Mouse (Mus musculus) lung, adult 2 months (tissue): ENCODE measurements around the gene Fstl1. TPM values are rescaled to one million over a fixed set of nuclear protein-coding genes. Genes with fewer than 3 reads are reported as not detected.
A peak's percentile ranks its signal among the peaks of the same experiment; 100 is the strongest.

Source experiments
- DNase-seq: peaks from one replicate; pipeline ENCODE4 v3.0.0; 2022
- H3K4me1 ChIP-seq: fragments of 200-500 bp; 2 replicates; pipeline ENCODE4 v1.6.1; 2011; ENCODE audit warnings: low read length; ENCODE audit not compliant: control insufficient read depth, insufficient read depth
- H3K4me3 ChIP-seq: fragments of 200-500 bp; replicated peaks from 2 replicates; pipeline ENCODE3; 2011; ENCODE audit warnings: low read depth, mild to moderate bottlenecking, control low read depth, low read length; ENCODE audit errors: extremely low read depth
- CTCF ChIP-seq: fragments of 200-500 bp; IDR thresholded peaks from 2 replicates; pipeline ENCODE4 v1.5.1; 2011; ENCODE audit warnings: mild to moderate bottlenecking, low read length, control low read depth; ENCODE audit not compliant: insufficient read depth
- POLR2A ChIP-seq: fragments of 200-500 bp; IDR thresholded peaks from 2 replicates; pipeline ENCODE4 v1.6.1; 2011; ENCODE audit warnings: low read depth, mild to moderate bottlenecking, control low read depth, low read length, borderline replicate concordance; ENCODE audit errors: extremely low read depth
- WGBS: fragments of 180-500 bp; shearing (Covaris S2); methylation state at CpG from one replicate; pipeline ENCODE4 v1.1.7; 2018; 5-methylcytosine and 5-hydroxymethylcytosine counted together
- polyA plus RNA-seq: library from polyadenylated mRNA; depleted of rRNA; stranded (reverse); fragments of >200 nt; gene quantifications from 2 replicates; pipeline ENCODE4 v1.2.3, GENCODE M21; 2012

The Fstl1 gene
- polyA plus RNA-seq, 1 experiment, result 44.5 TPM

DNA sequence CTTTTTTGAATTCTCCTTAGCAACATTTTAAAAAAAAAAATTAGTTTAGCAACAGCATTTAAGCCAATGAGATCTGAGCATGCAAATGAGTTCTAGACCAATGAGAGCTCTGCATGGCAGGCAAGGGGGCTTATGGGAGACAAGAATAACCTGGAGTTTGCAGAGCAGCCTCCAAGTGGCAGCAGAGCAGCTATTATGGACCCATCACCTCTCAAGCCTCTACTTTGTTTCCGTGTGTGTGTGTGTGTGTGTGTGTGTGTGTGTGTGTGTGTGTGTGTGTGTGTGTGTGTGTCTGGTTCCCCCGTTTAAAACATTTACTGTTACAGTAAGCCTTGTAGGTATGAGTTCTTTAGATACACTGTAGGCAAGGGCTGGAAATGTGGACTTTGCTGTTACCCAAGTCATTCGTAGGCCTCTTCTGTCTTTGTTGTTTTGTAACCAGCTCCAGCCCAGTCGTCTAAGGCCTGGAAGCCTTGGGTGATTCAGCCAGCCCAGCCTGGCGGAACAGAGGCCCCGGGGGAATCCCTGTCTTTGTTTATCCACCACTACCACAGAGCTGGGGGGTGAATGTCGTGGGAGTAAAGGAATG is 37.8 kb downstream of the Fstl1 start:
- H3K4me1 ChIP-seq, result peaks cover 11% of the 10 kb centered on the region
- TF ChIP-seq POLR2A (no peak), CTCF (peak; percentile 73)
- WGBS, result 9% methylated on average over 7 of the region's 7 CpGs
- H3K4me3 ChIP-seq, result no peak overlapping the region
- peak; percentile 53 for DNase-seq

DNA sequence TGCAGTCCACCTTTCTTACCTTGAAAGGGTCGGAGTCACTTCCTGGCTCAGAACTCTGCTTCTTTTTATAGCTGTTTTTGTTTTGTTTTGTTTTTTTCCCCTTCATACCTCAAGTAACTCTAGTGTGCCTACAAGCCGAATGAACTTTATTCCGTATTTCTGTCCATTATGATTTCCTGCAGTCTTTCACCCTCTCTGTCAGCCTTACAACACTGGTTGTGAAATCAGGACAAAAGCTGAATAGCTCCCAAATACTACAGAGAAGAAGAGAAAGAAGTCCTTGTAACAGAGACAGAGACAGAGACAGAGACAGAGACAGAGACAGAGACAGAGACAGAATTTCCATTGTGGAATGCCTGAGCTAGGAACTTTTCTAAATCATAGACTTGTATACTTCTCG is 41.3 kb downstream of the Fstl1 start:
- 90% methylated on average over 4 of the region's 4 CpGs for WGBS
- Histone ChIP-seq H3K4me1 (peaks cover 6% of the 10 kb centered on the region), H3K4me3 (no peak overlapping the region)
- TF ChIP-seq CTCF (no peak), POLR2A (no peak)
- DNase-seq, result no peak

DNA sequence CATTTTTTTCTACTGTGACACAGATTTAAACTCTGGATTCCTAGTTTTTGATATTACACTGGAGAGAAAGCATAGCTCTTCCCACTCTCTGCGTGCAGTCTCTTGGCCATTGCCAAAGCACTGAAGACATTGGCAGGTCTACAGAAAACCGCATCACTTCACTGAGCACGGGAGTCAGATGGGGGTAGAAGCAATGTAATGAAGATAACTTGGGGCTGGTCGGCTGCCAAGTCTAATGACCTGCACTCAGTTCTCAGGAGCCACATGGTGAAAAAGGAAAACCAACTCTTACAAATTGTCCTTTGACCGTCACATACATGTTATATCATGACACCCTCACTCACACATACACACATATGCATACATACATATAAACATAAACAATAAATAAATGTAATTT is 47.3 kb downstream of the Fstl1 start:
- no peak for DNase-seq
- TF ChIP-seq CTCF (no peak), POLR2A (no peak)
- WGBS, result 73% methylated on average over 5 of the region's 5 CpGs
- no peaks in the 10 kb centered on the region for H3K4me1 ChIP-seq
- no peak overlapping the region for H3K4me3 ChIP-seq

DNA sequence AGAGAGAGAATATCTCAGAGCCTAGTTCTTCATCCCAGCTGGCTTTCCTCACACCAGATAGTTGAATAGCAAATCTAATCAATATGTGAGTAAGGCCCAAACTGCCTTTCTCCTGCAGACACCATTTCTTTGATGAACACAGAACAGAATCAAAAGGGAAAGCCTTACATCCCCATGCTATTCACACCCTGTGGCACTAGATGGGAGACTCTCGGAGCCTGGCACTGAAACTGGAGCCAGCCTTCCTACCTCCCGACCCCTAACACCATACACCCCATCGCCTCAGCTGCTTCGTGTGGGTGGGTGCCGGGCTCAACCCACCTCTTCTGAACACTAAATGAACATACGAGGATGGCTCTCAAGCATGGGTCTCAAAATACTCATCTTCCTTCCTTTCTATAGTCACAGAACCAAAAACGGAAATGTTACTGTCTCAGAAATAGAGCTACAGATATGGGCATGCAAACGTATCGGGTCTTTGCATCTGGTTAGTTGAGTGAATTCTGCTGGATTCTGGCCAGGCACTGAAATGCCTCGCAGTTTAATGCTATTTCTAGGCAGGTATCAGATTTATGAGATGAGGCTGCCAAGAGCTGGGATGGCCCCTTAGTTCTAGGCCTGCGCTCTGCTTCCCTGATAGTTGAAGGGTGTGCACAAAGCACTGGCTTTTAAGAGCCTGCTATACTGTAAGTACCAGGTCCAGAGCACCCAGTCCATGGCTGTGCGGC is 48.3 kb downstream of the Fstl1 start:
- DNase-seq, result no peak
- H3K4me1 ChIP-seq, result no peaks in the 10 kb centered on the region

DNA sequence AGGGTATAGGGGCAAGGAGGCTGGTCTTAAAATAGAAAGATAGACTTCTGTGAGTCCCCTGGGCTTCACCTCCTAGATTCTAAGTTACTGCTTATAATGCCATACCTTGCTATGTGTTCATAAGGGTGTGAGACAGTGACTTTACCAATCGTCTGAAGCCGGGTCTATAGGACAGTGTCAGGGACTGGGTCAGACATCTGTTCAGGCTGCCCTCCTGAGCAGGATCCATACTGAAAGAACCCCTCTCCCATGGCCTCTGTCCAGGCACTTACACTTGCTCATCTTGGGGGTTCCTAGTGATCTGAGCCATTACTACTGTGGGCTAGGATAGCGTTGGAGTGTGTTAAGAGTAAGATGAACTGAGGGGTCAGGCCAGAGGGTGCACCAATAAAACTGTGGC is 49.6 kb downstream of the Fstl1 start:
- DNase-seq, result no peak
- H3K4me1 ChIP-seq, result no peaks in the 10 kb centered on the region
- no peak for TF ChIP-seq CTCF
- TF ChIP-seq POLR2A, result no peak
- WGBS, result 95% methylated on average over 3 of the region's 3 CpGs
- H3K4me3 ChIP-seq, result no peak overlapping the region

More for the DNA sequence above, 48.3 kb downstream of the Fstl1 start:
- TF ChIP-seq CTCF, result no peak
- no peak for TF ChIP-seq POLR2A
- no peak overlapping the region for H3K4me3 ChIP-seq
- WGBS, result 92% methylated on average over 12 of the region's 12 CpGs

DNA sequence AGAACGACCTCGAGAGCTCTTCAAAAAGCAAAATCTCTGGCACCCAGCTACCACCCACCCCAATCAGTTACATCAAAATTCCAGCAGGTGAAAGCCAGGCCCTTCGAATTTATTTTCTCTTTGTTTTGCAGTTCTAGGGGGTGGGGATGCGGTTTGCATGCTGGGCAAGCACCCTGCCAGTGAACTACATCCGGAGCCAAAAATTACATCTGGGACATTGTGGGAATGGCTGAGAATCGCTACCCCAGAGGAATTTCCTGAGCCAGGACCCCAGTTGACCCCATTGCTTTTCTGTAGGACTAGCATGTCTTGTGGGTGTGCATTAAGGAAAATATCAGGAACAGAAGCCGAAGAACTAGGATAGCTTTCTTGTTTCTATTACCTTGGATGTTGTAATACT is 54.4 kb downstream of the Fstl1 start:
- Histone ChIP-seq H3K4me1 (no peaks in the 10 kb centered on the region), H3K4me3 (no peak overlapping the region)
- TF ChIP-seq POLR2A (no peak), CTCF (no peak)
- no peak for DNase-seq
- WGBS, result 59% methylated on average over 7 of the region's 7 CpGs

DNA sequence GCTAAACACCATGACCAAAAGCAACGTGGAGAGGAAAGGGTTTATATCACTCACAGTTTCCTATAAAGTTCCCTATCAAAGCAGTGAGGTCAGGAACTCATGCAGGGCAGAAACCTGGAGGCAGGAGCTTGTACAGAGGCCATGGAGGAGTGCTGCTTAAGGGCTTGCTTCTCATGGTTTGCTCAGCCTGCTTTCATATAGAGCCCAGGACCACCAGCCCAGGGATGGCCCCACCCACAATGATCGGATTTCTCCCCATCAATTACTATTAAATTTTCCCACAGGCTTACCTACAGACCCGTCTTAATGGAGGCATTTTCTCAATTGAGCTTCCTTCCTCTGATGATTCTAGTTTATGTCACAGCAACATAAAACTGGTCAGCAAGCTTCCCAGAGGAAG is 60.9 kb downstream of the Fstl1 start:
- TF ChIP-seq POLR2A (no peak), CTCF (no peak)
- DNase-seq, result no peak
- 50% methylated on average over 3 of the region's 3 CpGs for WGBS
- no peak overlapping the region for H3K4me3 ChIP-seq
- H3K4me1 ChIP-seq, result no peaks in the 10 kb centered on the region

DNA sequence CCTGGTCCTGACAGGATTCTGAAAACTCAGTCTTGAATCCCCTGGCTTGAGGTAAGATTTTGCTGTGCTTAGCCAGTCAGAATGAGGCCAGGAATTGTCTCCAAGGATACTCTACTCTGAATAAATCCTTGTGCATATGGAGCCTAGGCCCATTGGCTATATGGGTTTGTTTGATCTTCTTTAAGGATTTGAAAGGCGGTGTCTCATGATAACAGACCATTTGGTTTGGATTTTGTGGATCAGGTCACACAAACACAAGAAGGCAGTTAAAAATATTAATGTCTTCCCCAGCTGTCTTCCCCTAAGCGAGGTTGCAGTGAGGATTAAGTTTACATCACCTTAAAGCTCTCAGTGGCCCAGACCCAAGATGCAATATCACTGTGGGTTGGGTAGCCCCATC is 65.8 kb downstream of the Fstl1 start:
- no peak for DNase-seq
- Histone ChIP-seq H3K4me3 (no peak overlapping the region), H3K4me1 (peaks cover 4% of the 10 kb centered on the region)
- TF ChIP-seq POLR2A (no peak), CTCF (no peak)
- WGBS, result 83% methylated on average over 2 of the region's 2 CpGs

DNA sequence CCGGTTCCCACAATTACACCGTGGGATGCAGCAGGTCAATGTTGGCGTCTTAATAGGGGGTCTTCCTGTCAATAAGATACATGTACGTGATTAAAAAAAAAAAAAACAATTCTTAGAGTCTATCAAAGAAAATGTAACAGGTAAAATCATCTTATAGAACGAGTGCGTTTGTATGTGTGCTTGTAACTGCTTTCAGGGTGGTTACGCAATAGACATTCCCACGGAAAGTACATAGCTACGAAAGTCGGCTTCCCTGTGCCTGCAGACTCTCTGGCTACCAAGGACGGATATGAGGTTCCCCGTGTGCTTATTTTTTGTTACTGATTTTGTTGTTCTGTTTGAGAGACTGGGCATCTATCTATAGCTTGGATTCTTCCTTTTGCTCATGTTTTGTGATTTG is 67.1 kb downstream of the Fstl1 start:
- WGBS, result 57% methylated on average over 12 of the region's 12 CpGs
- Histone ChIP-seq H3K4me3 (no peak overlapping the region), H3K4me1 (peaks cover 5% of the 10 kb centered on the region)
- DNase-seq, result no peak
- no peak for TF ChIP-seq POLR2A

DNA sequence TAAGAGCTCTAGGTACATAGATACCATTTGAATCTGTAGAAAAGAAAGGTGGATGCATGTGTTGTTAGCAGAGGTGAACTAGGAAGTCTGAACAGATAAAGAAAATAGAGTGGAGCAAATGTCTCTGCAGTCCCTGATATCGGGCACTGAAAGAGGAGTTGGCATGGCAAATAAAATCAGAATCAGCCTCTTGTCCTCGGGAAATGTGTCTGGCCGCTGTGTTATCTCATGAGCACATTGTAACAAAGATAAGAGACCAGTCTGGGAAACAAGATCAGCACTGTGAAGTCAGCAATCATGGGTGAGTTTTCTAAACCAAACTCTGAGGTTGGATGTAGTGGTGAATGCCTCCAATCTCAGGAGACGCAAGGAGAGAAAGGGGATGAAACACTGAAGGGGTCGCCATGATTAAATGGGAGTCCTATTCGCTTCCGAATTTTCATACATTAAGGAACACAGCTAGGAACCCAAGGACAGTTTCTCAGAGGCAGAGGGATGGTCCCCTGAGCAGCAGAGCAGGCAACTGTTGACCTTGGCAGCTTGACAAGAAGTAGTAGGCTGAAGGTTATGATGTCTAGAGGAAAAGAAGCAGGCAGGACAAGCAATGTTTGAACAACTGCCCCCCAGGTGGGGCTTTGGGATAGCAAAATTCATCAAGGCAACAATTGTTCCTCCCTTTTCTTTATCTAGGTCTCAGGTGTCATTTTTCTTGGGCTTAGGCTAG is 68.7 kb downstream of the Fstl1 start:
- 48% methylated on average over 7 of the region's 7 CpGs for WGBS
- no peak for DNase-seq
- TF ChIP-seq CTCF, result no peak
- no peak for TF ChIP-seq POLR2A
- Histone ChIP-seq H3K4me3 (no peak overlapping the region), H3K4me1 (peaks cover 5% of the 10 kb centered on the region)

DNA sequence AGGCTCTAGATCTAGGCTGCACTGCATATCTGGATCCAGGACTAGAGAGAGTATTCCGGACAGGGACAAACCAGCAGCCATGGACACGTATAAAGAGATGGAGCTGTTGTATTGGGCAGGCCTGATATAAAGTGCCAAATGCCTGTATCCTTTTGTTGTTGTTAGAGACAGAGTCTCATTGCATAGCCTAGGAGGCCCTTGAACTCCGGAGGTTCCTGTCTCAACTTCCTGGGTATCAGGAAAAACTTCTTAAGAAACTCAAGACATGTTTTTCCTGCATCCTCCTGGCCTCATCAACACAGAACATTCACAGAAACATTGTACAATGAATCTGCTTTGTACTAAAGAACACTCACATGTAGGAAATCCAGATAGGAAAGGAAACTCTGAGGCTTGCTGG is 70.4 kb downstream of the Fstl1 start:
- WGBS, result 59% methylated on average over 3 of the region's 3 CpGs
- peaks cover 7% of the 10 kb centered on the region for H3K4me1 ChIP-seq
- TF ChIP-seq POLR2A, result no peak
- no peak for TF ChIP-seq CTCF
- no peak for DNase-seq
- no peak overlapping the region for H3K4me3 ChIP-seq
